Mouse (Mus musculus) MEL (cell line): ENCODE data around the gene Tuba3a. TPM values are rescaled to one million over a fixed set of nuclear protein-coding genes. Genes with fewer than 3 reads are reported as not detected.

Source experiments
- DNase-seq: peaks from one replicate; pipeline ENCODE4 v3.0.0; 2011; ENCODE audit warnings: low read depth, low spot score
- H3K27ac ChIP-seq: 2 replicates; pipeline ENCODE4 v1.5.1; 2012; ENCODE audit warnings: low read depth, mild to moderate bottlenecking, control low read depth, low read length, moderate library complexity; ENCODE audit not compliant: control insufficient read depth
- H3K27me3 ChIP-seq, 2 experiments: fragments of 150-350 bp in 1 of 2; sonication (generic) in 1 of 2; 2 replicates each; pipeline ENCODE4 v1.6.1; 2012; ENCODE audit warnings: low read length in 2 of 2, mild to moderate bottlenecking in 2 of 2, improper control_type of control experiment in 1 of 2, moderate library complexity in 1 of 2; ENCODE audit not compliant: insufficient read depth in 2 of 2, control insufficient read depth in 1 of 2
- H3K36me3 ChIP-seq, 2 experiments: 2 replicates each; pipeline ENCODE4 v1.6.1; 2012 to 2014; ENCODE audit warnings: low read length in 2 of 2, improper control_type of control experiment in 1 of 2, inconsistent platforms in 1 of 2, mild to moderate bottlenecking in 1 of 2; ENCODE audit not compliant: insufficient read depth in 2 of 2, control insufficient read depth in 1 of 2
- H3K4me1 ChIP-seq, 2 experiments: fragments of 150-350 bp in 1 of 2; sonication (generic) in 1 of 2; 2 replicates each; pipeline ENCODE4 v1.6.1; 2012; ENCODE audit warnings: low read length in 2 of 2, improper control_type of control experiment in 1 of 2, mild to moderate bottlenecking in 1 of 2; ENCODE audit not compliant: insufficient read depth in 2 of 2, control insufficient read depth in 1 of 2
- H3K4me3 ChIP-seq, 2 experiments: fragments of 150-350 bp in 1 of 2; sonication (generic) in 1 of 2; 2 replicates each; pipeline ENCODE4 v1.5.1; 2012; ENCODE audit warnings: low read depth in 2 of 2, low read length in 2 of 2, mild to moderate bottlenecking in 2 of 2, moderate library complexity in 2 of 2, control low read depth in 1 of 2, improper control_type of control experiment in 1 of 2; ENCODE audit not compliant: control insufficient read depth in 1 of 2, insufficient read depth in 1 of 2
- H3K79me2 ChIP-seq: 2 replicates; pipeline ENCODE4 v1.6.1; 2012; ENCODE audit warnings: mild to moderate bottlenecking, low read length, moderate library complexity; ENCODE audit not compliant: control insufficient read depth, poor library complexity, insufficient read depth
- H3K9ac ChIP-seq: 2 replicates; pipeline ENCODE4 v1.6.1; 2012; ENCODE audit warnings: low read depth, mild to moderate bottlenecking, control low read depth, low read length, moderate library complexity; ENCODE audit not compliant: control insufficient read depth, poor library complexity, severe bottlenecking
- H3K9me3 ChIP-seq: fragments of 150-350 bp; sonication (generic); replicated peaks from 2 replicates; pipeline ENCODE4 v1.6.1; 2012; ENCODE audit warnings: mild to moderate bottlenecking, low read length, improper control_type of control experiment, moderate library complexity; ENCODE audit not compliant: insufficient read depth
- BHLHE40 ChIP-seq: IDR thresholded peaks from 2 replicates; pipeline ENCODE4 v1.6.1; 2012; ENCODE audit warnings: low read depth, mild to moderate bottlenecking, inconsistent platforms, low read length, improper control_type of control experiment, borderline replicate concordance
- CHD1 ChIP-seq: IDR thresholded peaks from 2 replicates; pipeline ENCODE4 v1.6.1; 2012; ENCODE audit warnings: low read depth, mild to moderate bottlenecking, inconsistent platforms, low read length, improper control_type of control experiment
- CHD2 ChIP-seq: IDR thresholded peaks from 2 replicates; pipeline ENCODE4 v1.6.1; 2011; ENCODE audit warnings: low read length, improper control_type of control experiment
- CTCF ChIP-seq, 3 experiments: IDR thresholded peaks in 2 of 3; conservative IDR thresholded peaks in 1 of 3; 2 replicates each; pipeline ENCODE4 v1.5.1; 2011 to 2012; ENCODE audit warnings: low read length in 3 of 3, low read depth in 2 of 3, mild to moderate bottlenecking in 2 of 3, improper control_type of control experiment in 1 of 3, inconsistent platforms in 1 of 3, mixed read lengths in 1 of 3, moderate library complexity in 1 of 3; ENCODE audit not compliant: control insufficient read depth in 1 of 3, insufficient read depth in 1 of 3, poor library complexity in 1 of 3, severe bottlenecking in 1 of 3
- ELF1 ChIP-seq: IDR thresholded peaks from 2 replicates; pipeline ENCODE4 v1.6.1; 2014; ENCODE audit warnings: low read depth, mild to moderate bottlenecking, inconsistent platforms, low read length, improper control_type of control experiment, moderate library complexity
- EP300 ChIP-seq, 2 experiments: IDR thresholded peaks; 2 replicates each; pipeline ENCODE4 v1.6.1; 2011; ENCODE audit warnings: improper control_type of control experiment in 2 of 2, low read length in 2 of 2, low read depth in 1 of 2, mild to moderate bottlenecking in 1 of 2
- GABPA ChIP-seq: IDR thresholded peaks from 2 replicates; pipeline ENCODE4 v1.6.1; 2012; ENCODE audit warnings: low read depth, mild to moderate bottlenecking, inconsistent platforms, low read length, improper control_type of control experiment, moderate library complexity
- GATA1 ChIP-seq: IDR thresholded peaks from 2 replicates; pipeline ENCODE4 v1.6.1; 2011; ENCODE audit warnings: low read depth, low read length, improper control_type of control experiment
- HCFC1 ChIP-seq: IDR thresholded peaks from 2 replicates; pipeline ENCODE4 v1.6.1; 2012; ENCODE audit warnings: low read depth, mild to moderate bottlenecking, inconsistent platforms, low read length, improper control_type of control experiment, moderate library complexity
- JUND ChIP-seq: IDR thresholded peaks from 2 replicates; pipeline ENCODE4 v1.6.1; 2011; ENCODE audit warnings: low read depth, mild to moderate bottlenecking, improper control_type of control experiment, low read length
- MAFK ChIP-seq: IDR thresholded peaks from 2 replicates; pipeline ENCODE4 v1.6.1; 2011; ENCODE audit warnings: low read depth, mild to moderate bottlenecking, low read length, improper control_type of control experiment, borderline replicate concordance
- MAX ChIP-seq: IDR thresholded peaks from 2 replicates; pipeline ENCODE4 v1.6.1; 2011; ENCODE audit warnings: low read length, improper control_type of control experiment
- NELFE ChIP-seq: IDR thresholded peaks from 2 replicates; pipeline ENCODE4 v1.6.1; 2011; ENCODE audit warnings: low read depth, low read length, improper control_type of control experiment
- NRF1 ChIP-seq: IDR thresholded peaks from 2 replicates; pipeline ENCODE4 v1.6.1; 2014; ENCODE audit warnings: low read depth, mild to moderate bottlenecking, inconsistent platforms, low read length, improper control_type of control experiment, moderate library complexity; ENCODE audit not compliant: poor library complexity, insufficient read depth, severe bottlenecking
- POLR2A ChIP-seq, 2 experiments: IDR thresholded peaks; 2 replicates each; pipeline ENCODE4 v1.6.1; 2011 to 2012; ENCODE audit warnings: low read length in 2 of 2, mild to moderate bottlenecking in 2 of 2, control low read depth in 1 of 2, improper control_type of control experiment in 1 of 2, low read depth in 1 of 2, moderate library complexity in 1 of 2; ENCODE audit not compliant: control insufficient read depth in 1 of 2, insufficient read depth in 1 of 2, poor library complexity in 1 of 2
- POLR2AphosphoS2 ChIP-seq: IDR thresholded peaks from 2 replicates; pipeline ENCODE4 v1.6.1; 2011; ENCODE audit warnings: low read length, improper control_type of control experiment
- POLR2AphosphoS5 ChIP-seq: IDR thresholded peaks from 2 replicates; pipeline ENCODE4 v1.6.1; 2012; ENCODE audit warnings: low read depth, borderline replicate concordance, mild to moderate bottlenecking, inconsistent platforms, low read length, moderate library complexity, mixed read lengths
- RAD21 ChIP-seq: IDR thresholded peaks from 2 replicates; pipeline ENCODE4 v1.6.1; 2011; ENCODE audit warnings: mild to moderate bottlenecking, low read depth, low read length, improper control_type of control experiment
- RCOR1 ChIP-seq: IDR thresholded peaks from 2 replicates; pipeline ENCODE4 v1.6.1; 2012; ENCODE audit warnings: low read depth, mild to moderate bottlenecking, inconsistent platforms, low read length, improper control_type of control experiment
- SIN3A ChIP-seq: IDR thresholded peaks from 2 replicates; pipeline ENCODE4 v1.6.1; 2012; ENCODE audit warnings: low read length, improper control_type of control experiment, inconsistent platforms
- SMC3 ChIP-seq: IDR thresholded peaks from 2 replicates; pipeline ENCODE4 v1.6.1; 2011; ENCODE audit warnings: low read depth, low read length, improper control_type of control experiment
- USF1 ChIP-seq: IDR thresholded peaks from 2 replicates; pipeline ENCODE4 v1.6.1; 2014; ENCODE audit warnings: low read depth, mild to moderate bottlenecking, inconsistent platforms, low read length, improper control_type of control experiment, moderate library complexity
- USF2 ChIP-seq, 2 experiments: IDR thresholded peaks; 2 replicates each; pipeline ENCODE4 v1.6.1; 2011 to 2012; ENCODE audit warnings: improper control_type of control experiment in 2 of 2, low read length in 2 of 2, borderline replicate concordance in 1 of 2, inconsistent platforms in 1 of 2, low read depth in 1 of 2, mild to moderate bottlenecking in 1 of 2; ENCODE audit not compliant: insufficient read depth in 1 of 2
- ZC3H11A ChIP-seq: IDR thresholded peaks from 2 replicates; pipeline ENCODE4 v1.6.1; 2012; ENCODE audit warnings: low read depth, mild to moderate bottlenecking, inconsistent platforms, low read length, improper control_type of control experiment
- ZMIZ1 ChIP-seq: IDR thresholded peaks from 2 replicates; pipeline ENCODE4 v1.6.1; 2012; ENCODE audit warnings: low read depth, mild to moderate bottlenecking, inconsistent platforms, low read length, improper control_type of control experiment, moderate library complexity
- ZNF384 ChIP-seq: IDR thresholded peaks from 2 replicates; pipeline ENCODE4 v1.6.1; 2012; ENCODE audit warnings: low read depth, mild to moderate bottlenecking, inconsistent platforms, low read length, improper control_type of control experiment
- polyA plus RNA-seq, 2 experiments: library from polyadenylated mRNA; stranded (reverse) in 1 of 2; unstranded in 1 of 2; fragments of >175 nt in 1 of 2; fragments of >200 nt in 1 of 2; gene quantifications; 2 replicates each; pipeline versions ENCODE4 v1.2.1 to v1.2.4; 2012; ENCODE audit warnings: low replicate concordance in 2 of 2, low read depth in 1 of 2; ENCODE audit not compliant: insufficient read length in 2 of 2, insufficient read depth in 1 of 2, missing spikeins in 1 of 2
- total RNA-seq: library from RNA; depleted of rRNA; stranded (reverse); fragments of 300-350 nt; gene quantifications from 2 replicates; pipeline ENCODE4 v1.2.3, GENCODE M21; 2012

Gene Tuba3a
- total and polyA plus RNA-seq, 3 experiments = 0.06 TPM; not detected in 2

GRCm38 (mm10) chr6:125236782-125237181 is 49.1 kb downstream of the Tuba3a start, which contains the start of gene Cd27:
TSS of gene Cd27 (minus strand) at chr6:125237010.
- peaks cover 0 to 9% of the 10 kb centered on the region in 2 experiments; a peak in 2 of 4 replicates for H3K36me3 ChIP-seq
- H3K9me3 ChIP-seq = no peaks in the 10 kb centered on the region
- DNase-seq = no peak
- no peak within 1 kb of the TSS for H3K4me3 ChIP-seq
- H3K9ac ChIP-seq = no peak within 1 kb of the TSS
- H3K79me2 ChIP-seq = no peaks in the 10 kb centered on the region; the same call in 1 of the 2 replicates
- TF ChIP-seq ZNF384 (no peak), POLR2AphosphoS5 (no peak), CHD1 (no peak), NELFE (no peak), CTCF (IDR thresholded peaks at IDR 0.05 in 2 of 3, conservative IDR thresholded peaks at IDR 0.05 in 1 of 3; ENCODE audit: control insufficient read depth in 1 of 3, insufficient read depth in 1 of 3, low read depth in 2 of 3, low read length in 3 of 3, poor library complexity in 1 of 3, severe bottlenecking in 1 of 3) (no peak), ZMIZ1 (no peak), CHD2 (no peak), JUND (no peak), SIN3A (no peak), MAX (no peak), EP300 (IDR thresholded peaks at IDR 0.05; ENCODE audit: low read depth in 1 of 2, low read length in 2 of 2) (no peak), ZC3H11A (no peak)
- H3K4me1 ChIP-seq = peaks cover 3 to 13% of the 10 kb centered on the region in 2 experiments; a peak in 3 of 4 replicates
- no peak within 1 kb of the TSS for H3K27ac ChIP-seq
- H3K27me3 ChIP-seq = no peaks in the 10 kb centered on the region

GRCm38 (mm10) chr6:125236341-125236740 is 49.5 kb downstream of the Tuba3a start:
- Histone ChIP-seq H3K27ac (no peak overlapping the region), H3K4me3 (no peak overlapping the region), H3K79me2 (peaks cover 3% of the 10 kb centered on the region; the same call in 1 of the 2 replicates), H3K4me1 (peaks cover 3 to 13% of the 10 kb centered on the region in 2 experiments; a peak in 3 of 4 replicates), H3K36me3 (peaks cover 0 to 9% of the 10 kb centered on the region in 2 experiments; a peak in 2 of 4 replicates), H3K9me3 (no peaks in the 10 kb centered on the region), H3K27me3 (no peaks in the 10 kb centered on the region), H3K9ac (no peak overlapping the region)
- DNase-seq = no peak
- no peak for TF ChIP-seq MAX
- TF ChIP-seq ZC3H11A = no peak
- TF ChIP-seq RCOR1 = no peak
- no peak for TF ChIP-seq MAFK
- TF ChIP-seq SMC3 = no peak
- TF ChIP-seq ELF1 = no peak
- TF ChIP-seq USF1 = no peak
- TF ChIP-seq GABPA = no peak
- TF ChIP-seq POLR2AphosphoS2 = no peak
- no peak for TF ChIP-seq CHD1
- no peak for TF ChIP-seq BHLHE40
- no peak for TF ChIP-seq POLR2A (IDR thresholded peaks at IDR 0.05; ENCODE audit: control insufficient read depth in 1 of 2, insufficient read depth in 1 of 2, low read depth in 1 of 2, low read length in 2 of 2, poor library complexity in 1 of 2)
- TF ChIP-seq SIN3A = no peak
- no peak for TF ChIP-seq CHD2
- TF ChIP-seq GATA1 = no peak
- TF ChIP-seq USF2 (IDR thresholded peaks at IDR 0.05; ENCODE audit: borderline replicate concordance in 1 of 2, insufficient read depth in 1 of 2, low read depth in 1 of 2, low read length in 2 of 2) = no peak
- TF ChIP-seq NRF1 = no peak
- no peak for TF ChIP-seq HCFC1
- TF ChIP-seq RAD21 = no peak
- TF ChIP-seq JUND = no peak
